Mouse (Mus musculus): ENCODE measurements around the gene Rbm17.
A peak's percentile ranks its signal among the peaks of the same experiment; 100 is the strongest.
"Not testable (repeated sequence)": the region's sequence is repeated elsewhere in the genome, so short reads cannot be mapped to it uniquely, and the experiment has no call there.

Gene Rbm17

GRCm38 (mm10) chr2:11545380-11545779 is 58.6 kb downstream of the Rbm17 start:
- DNase-seq (ENCODE audit: low read depth, low spot score): peak; percentile 43

- DNase-seq (ENCODE audit: low read depth, low spot score): no peak
Measured at GRCm38 (mm10) chr2:11544342-11544741, 59.6 kb downstream of the Rbm17 start.

- DNase-seq (ENCODE audit: low read depth, low spot score): peak; percentile 72
Measured at GRCm38 (mm10) chr2:11543158-11543557, 60.8 kb downstream of the Rbm17 start.

GRCm38 (mm10) chr2:11542640-11543039 is 61.3 kb downstream of the Rbm17 start:
- peak; percentile 69 for DNase-seq (ENCODE audit: low read depth, low spot score)

GRCm38 (mm10) chr2:11542121-11542520 is 61.8 kb downstream of the Rbm17 start:
- DNase-seq (ENCODE audit: low read depth, low spot score): no peak

- DNase-seq (ENCODE audit: low read depth, low spot score): not testable (repeated sequence)
Measured at GRCm38 (mm10) chr2:11541528-11541927, 62.4 kb downstream of the Rbm17 start.

- no peak for DNase-seq (ENCODE audit: low read depth, low spot score)
Measured at GRCm38 (mm10) chr2:11535966-11536365, 68.0 kb downstream of the Rbm17 start.
